Mouse (Mus musculus): ENCODE measurements around the gene Dnmt3a.

Dnmt3a gene

DNA sequence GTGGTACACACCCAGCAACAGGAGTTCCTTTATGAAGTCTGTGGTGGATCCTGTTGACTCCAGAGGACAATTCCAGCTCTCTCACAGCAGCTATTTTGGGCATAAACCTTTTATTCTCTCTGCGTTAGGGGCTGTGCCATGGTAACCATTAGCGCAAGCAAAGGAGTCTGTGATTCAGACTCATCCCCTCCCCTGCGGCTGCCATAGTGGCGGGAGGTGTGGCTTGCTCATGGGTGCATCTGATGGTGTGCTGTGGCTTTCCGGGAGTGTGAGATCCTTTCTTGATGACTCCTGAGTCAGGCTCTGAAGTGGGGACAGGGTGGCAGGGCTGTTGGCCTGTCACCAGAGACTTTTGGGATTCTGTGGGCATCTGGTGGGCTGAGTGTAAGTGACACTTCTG lies 17.6 kb downstream of the Dnmt3a start:
- no peak for DNase-seq (ENCODE audit: low read depth)

GRCm38 (mm10) chr12:3824906-3825713 lies 19.3 kb downstream of the Dnmt3a start:
- DNase-seq (ENCODE audit: low read depth) = peak; percentile 66

GRCm38 (mm10) chr12:3825714-3826080 lies 19.9 kb downstream of the Dnmt3a start:
- no peak for DNase-seq (ENCODE audit: low read depth)

- no peak for DNase-seq (ENCODE audit: low read depth)
Measured at GRCm38 (mm10) chr12:3827771-3828170, 22.0 kb downstream of the Dnmt3a start.

GRCm38 (mm10) chr12:3833059-3833760 lies 27.4 kb downstream of the Dnmt3a start:
- no peak for DNase-seq (ENCODE audit: low read depth)

DNA sequence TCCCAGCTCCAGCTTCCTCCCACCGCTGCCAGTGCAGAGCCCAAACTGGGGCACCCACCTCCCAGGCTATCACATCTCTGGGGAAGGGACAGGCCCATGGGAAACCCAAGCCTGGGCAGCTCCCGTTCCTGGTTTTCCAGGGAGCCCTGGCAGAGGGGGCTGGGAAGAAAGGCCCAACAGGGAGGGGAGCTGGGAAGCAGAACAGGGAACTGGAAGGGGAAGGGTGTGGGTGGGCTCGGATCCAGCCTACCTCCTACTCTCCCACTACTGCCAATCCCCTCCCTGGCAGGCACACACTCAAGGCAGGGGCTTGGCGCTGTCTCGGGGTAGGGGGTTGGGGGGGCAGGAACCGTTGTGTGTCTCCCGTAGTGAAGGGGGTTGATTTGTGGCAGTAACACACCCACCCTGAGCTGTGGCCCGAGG lies 28.1 kb downstream of the Dnmt3a start:
- no peak for DNase-seq (ENCODE audit: low read depth)

- DNase-seq (ENCODE audit: low read depth) = no peak
Measured at GRCm38 (mm10) chr12:3834373-3835314, 28.8 kb downstream of the Dnmt3a start.

GRCm38 (mm10) chr12:3835576-3835975 lies 29.8 kb downstream of the Dnmt3a start:
- no peak for DNase-seq (ENCODE audit: low read depth)

DNA sequence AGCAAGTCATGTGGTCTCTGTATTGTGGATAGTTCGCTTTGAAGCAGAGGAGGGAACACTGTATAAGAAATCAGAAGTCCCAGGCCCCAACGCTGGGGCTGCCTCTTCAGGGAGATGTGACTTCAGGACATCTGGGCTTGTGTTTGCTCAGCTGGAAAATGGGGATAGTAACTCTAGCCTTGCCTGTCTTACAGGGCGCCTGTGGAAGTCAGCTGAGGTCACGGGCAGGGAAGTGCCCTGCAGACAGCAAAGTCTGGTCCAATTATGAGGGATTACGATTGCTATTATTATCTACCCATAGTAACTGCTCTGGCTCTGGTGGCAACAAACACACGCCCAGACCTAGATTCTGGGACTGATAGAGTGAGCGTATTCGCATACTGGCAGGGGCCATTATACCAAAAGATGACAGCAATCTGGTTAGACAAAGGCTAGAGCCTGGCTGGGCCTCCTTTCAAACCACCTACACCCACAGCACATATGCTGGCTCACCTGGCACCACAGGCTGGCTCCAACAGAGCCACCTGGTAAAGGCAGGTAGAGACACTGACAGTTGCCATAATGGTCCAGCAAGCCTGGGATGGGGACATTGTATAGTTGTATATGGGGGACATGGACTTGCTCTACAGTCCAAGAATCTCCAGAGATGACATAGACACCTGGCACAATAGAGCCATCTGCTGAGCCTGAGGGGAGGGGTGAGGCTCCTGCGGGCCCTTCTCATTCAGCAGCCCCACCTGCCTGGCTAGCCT lies 31.4 kb downstream of the Dnmt3a start:
- DNase-seq (ENCODE audit: low read depth) = no peak

- no peak for DNase-seq (ENCODE audit: low read depth)
Measured at GRCm38 (mm10) chr12:3838009-3838408, 32.2 kb downstream of the Dnmt3a start.

DNA sequence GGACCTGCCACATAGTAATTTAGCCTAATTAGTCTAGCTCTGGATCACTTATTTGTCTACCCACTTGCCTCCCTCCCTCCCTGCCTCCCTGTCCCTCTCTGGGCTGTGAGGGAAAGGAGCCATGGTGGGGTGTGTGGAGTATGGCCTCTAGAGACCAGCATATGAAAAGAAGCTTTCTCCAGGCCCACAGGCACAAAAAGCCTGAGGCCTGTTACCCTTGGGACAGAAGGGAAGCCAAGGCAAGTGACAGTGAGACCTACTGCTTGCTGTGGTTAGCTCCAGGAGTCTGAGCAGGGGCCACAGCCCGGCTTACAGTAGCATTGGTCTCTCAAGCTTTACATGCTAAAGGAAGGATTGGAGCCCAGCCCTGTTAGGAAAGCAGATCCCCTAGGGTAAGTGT lies 33.9 kb downstream of the Dnmt3a start:
- DNase-seq (ENCODE audit: low read depth) = no peak

DNA sequence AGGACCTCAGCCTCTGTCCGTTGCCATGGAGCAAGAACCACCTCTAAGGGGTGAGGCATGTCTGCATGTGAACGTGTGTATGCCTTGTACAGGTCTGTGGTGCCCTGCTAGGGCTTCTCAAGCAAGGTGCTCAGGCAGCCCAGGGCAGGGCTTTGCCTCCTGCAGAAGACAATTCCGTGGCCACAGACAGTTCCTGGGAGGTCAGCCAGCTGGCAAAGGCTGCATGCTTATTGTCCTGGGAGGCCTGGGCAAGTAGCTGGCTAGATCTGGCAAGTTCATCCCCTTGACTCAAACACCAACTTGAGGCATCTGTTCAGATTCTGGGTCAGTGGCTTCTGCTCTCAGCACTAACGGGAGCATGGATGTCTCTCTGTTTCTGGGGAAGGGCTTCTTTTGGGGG lies 35.3 kb downstream of the Dnmt3a start:
- DNase-seq (ENCODE audit: low read depth) = peak; percentile 42

- DNase-seq (ENCODE audit: low read depth) = no peak
Measured at GRCm38 (mm10) chr12:3842843-3843242, 37.0 kb downstream of the Dnmt3a start.

DNA sequence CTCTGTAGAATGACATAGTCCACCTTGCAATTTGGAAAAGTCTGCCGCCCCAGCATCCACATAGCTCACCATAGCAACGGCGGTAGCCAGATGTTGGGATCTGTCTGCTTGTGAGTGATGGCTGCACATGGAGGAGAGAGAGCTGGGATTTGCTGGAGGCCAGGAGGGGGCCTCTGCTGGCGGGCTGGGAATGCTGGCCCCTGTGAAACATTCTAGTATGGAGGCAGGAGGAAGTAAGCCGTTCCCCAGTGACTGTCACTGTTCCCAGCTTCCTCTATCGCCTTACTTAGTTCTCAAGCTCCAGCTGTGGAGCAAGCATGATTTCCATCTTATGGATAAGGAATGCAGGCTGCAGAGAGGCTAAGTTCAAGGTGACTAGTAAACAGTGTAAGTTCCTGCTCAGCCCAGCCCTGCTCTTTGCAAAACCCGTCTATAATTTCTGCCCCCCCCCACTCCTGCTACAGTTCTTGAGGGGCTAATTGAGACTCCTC lies 37.6 kb downstream of the Dnmt3a start:
- DNase-seq (ENCODE audit: low read depth) = no peak

DNA sequence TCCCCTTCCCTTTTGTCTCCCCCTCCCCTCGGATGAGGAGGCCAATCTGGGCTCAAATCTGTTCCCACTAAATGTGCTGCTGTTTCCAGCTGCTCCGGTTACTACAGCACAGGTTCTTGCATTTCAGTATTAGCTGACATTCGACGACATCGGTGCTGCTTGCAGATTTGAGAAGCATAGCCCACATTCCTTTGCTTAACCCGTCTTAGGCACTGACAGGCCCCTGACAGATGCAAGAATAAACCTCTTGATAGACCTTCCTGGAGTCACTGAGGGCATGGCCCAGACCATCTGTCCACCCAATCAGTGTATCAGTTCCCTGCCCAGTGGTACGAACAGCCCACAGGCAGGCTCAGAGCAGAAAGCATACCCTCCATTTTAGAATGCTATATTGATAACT lies 38.1 kb downstream of the Dnmt3a start:
- no peak for DNase-seq (ENCODE audit: low read depth)

DNA sequence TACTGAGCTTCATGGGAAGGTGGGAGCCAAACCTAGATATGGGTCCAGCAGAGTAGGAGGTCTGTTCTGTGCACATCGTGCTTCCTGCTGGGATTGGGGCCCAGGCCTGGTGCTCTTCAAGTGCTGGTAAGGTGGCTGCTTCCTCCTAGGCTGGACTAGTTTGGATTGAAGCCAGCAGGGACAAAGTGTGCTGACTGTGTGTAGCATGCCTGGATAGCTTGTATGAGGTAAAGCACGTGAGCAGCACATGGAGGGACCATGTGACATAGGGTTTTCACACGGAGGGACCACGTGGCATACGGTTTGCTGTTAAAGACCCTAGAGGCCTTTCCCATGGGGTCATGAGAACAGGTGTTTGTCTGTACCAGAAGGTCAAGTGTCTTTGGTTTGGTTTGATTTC lies 38.5 kb downstream of the Dnmt3a start:
- no peak for DNase-seq (ENCODE audit: low read depth)

- no peak for DNase-seq (ENCODE audit: low read depth)
Measured at GRCm38 (mm10) chr12:3849481-3849880, 43.7 kb downstream of the Dnmt3a start.

DNA sequence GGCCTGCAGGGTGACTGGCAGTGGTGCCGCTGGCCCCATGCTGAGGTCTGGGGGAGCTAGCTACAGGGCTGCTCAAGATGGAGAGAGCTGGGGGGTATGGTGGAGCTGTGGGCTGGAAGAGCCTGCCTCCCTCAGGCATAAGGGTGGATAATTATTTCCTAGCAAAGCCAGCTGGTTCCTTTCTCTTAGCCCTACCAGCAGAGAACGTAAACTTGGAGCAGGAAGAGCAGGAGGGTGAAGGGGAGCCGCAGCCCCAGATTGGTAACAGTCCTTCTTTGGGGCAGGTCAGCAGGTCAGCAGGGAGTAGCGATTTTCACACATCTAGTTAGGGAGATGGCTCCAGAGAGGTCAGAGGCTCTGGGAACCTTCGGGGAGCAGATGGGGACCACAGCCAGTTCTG lies 44.4 kb downstream of the Dnmt3a start:
- no peak for DNase-seq (ENCODE audit: low read depth)

- DNase-seq (ENCODE audit: low read depth) = no peak
Measured at GRCm38 (mm10) chr12:3850731-3851130, 44.9 kb downstream of the Dnmt3a start.

DNA sequence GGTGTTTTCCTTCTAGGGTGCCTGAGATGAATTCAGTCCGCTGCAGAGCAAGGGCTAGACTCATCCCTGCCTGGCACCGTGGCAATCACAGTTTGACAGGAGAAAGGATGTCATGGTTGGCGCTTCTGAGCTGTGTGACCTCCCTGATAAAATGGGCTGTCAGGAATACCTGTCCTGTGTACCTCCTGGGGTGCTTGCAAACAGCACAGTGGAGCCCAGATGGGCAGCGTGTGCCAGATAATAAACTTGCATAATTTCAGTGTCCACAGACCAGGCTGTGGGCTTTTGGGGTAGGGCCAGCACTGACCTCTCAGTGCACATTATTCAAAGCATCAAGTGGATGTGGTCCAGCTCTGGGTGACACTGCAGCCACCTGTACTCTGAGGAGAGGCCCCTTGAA lies 45.4 kb downstream of the Dnmt3a start:
- DNase-seq (ENCODE audit: low read depth) = no peak

DNA sequence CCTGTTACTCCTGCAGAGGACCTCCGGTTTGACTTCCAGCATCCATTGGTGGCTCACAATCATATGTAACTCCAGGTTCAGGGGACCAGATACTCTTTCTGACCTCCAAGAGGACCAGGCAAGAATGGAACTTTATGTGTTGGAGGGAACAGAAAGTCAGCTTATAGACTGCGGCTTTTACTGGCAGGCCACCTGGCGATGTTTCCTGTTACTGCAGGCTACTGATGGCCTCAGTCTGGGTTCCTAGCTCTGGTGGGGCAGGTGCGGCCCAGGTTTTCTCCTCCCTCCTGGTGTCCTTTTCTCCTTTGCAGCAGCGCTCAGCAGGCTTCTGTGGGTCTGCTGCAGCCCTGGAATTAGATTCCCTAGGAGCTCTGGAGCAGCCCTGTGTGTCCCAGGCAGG lies 46.7 kb downstream of the Dnmt3a start:
- DNase-seq (ENCODE audit: low read depth) = no peak

DNA sequence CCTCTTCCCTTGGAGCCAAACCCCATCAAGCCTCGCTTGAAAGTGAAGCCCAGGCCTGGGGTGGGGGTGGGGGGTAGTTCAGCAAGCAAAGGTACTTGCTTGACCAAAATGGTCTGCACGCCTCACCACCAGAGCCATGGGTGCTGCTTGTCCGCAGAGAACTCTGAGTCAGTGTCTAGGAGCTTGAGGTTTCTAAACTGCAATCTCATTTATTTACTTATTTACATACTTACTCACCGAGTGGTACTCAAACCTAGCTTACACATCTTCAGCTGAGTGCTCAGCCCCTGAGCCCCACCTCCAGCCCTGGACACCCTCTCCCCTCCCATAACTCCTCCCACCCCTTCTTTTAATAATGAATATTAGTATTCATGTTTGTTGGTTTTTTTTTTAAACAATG lies 48.6 kb downstream of the Dnmt3a start:
- DNase-seq (ENCODE audit: low read depth) = peak; percentile 55

All from NIH3T3 (cell line).